Mouse (Mus musculus): ENCODE results near the gene Gsg1l. TPM values are rescaled to one million over a fixed set of nuclear protein-coding genes. Genes with fewer than 3 reads are reported as not detected.

The Gsg1l gene
- polyA plus RNA-seq, 1 experiment from 2014 or later, result 0.72 TPM

GRCm38 (mm10) chr7:125888373-125888772 is 193.8 kb downstream of the Gsg1l start:
- no peak for ATAC-seq (replicated peaks; ENCODE audit: low FRiP score, low read depth)
- no peak for TF ChIP-seq CTCF (IDR thresholded peaks at IDR 0.05; ENCODE audit: low read depth)
- WGBS, result 34% methylated on average over 12 of the region's 12 CpGs

GRCm38 (mm10) chr7:125887761-125888160 is 194.4 kb downstream of the Gsg1l start:
- ATAC-seq (replicated peaks; ENCODE audit: low FRiP score, low read depth), result no peak
- Histone ChIP-seq H3K27me3 (ENCODE audit: insufficient read depth, low read length) (no peaks in the 10 kb centered on the region), H3K36me3 (ENCODE audit: insufficient read depth, low read length) (no peaks in the 10 kb centered on the region), H3K4me2 (ENCODE audit: low read length) (no peak overlapping the region), H3K27ac (no peak overlapping the region), H3K9ac (ENCODE audit: low read depth, low read length) (no peak overlapping the region), H3K4me1 (replicated peaks; ENCODE audit: insufficient read depth, low read length) (no peaks in the 10 kb centered on the region), H3K9me3 (replicated peaks; ENCODE audit: low read length) (no peaks in the 10 kb centered on the region), H3K4me3 (replicated peaks; ENCODE audit: low read depth, low read length) (no peak overlapping the region)
- no peak for DNase-seq (ENCODE audit: low spot score)
- WGBS, result 72% methylated on average over 5 of the region's 5 CpGs
- no peak for TF ChIP-seq CTCF (IDR thresholded peaks at IDR 0.05; ENCODE audit: low read depth)

More at GRCm38 (mm10) chr7:125888373-125888772, 193.8 kb downstream of the Gsg1l start:
- no peak for DNase-seq (ENCODE audit: low spot score)
- H3K9ac ChIP-seq (ENCODE audit: low read depth, low read length), result no peak overlapping the region
- H3K27me3 ChIP-seq (ENCODE audit: insufficient read depth, low read length), result no peaks in the 10 kb centered on the region
- H3K4me3 ChIP-seq (replicated peaks; ENCODE audit: low read depth, low read length), result no peak overlapping the region
- no peak overlapping the region for H3K4me2 ChIP-seq (ENCODE audit: low read length)
- no peaks in the 10 kb centered on the region for H3K36me3 ChIP-seq (ENCODE audit: insufficient read depth, low read length)
- H3K9me3 ChIP-seq (replicated peaks; ENCODE audit: low read length), result no peaks in the 10 kb centered on the region
- no peak overlapping the region for H3K27ac ChIP-seq
- no peaks in the 10 kb centered on the region for H3K4me1 ChIP-seq (replicated peaks; ENCODE audit: insufficient read depth, low read length)

GRCm38 (mm10) chr7:125887124-125887523 is 195.1 kb downstream of the Gsg1l start:
- Histone ChIP-seq H3K4me2 (ENCODE audit: low read length) (no peak overlapping the region), H3K9ac (ENCODE audit: low read depth, low read length) (no peak overlapping the region), H3K36me3 (ENCODE audit: insufficient read depth, low read length) (no peaks in the 10 kb centered on the region), H3K27me3 (ENCODE audit: insufficient read depth, low read length) (no peaks in the 10 kb centered on the region), H3K27ac (no peak overlapping the region), H3K4me1 (replicated peaks; ENCODE audit: insufficient read depth, low read length) (no peaks in the 10 kb centered on the region), H3K9me3 (replicated peaks; ENCODE audit: low read length) (no peaks in the 10 kb centered on the region), H3K4me3 (replicated peaks; ENCODE audit: low read depth, low read length) (no peak overlapping the region)
- no peak for TF ChIP-seq CTCF (IDR thresholded peaks at IDR 0.05; ENCODE audit: low read depth)
- no peak for ATAC-seq (replicated peaks; ENCODE audit: low FRiP score, low read depth)
- no peak for DNase-seq (ENCODE audit: low spot score)
- WGBS, result 33% methylated on average over 4 of the region's 4 CpGs

GRCm38 (mm10) chr7:125886116-125886680 is 196.0 kb downstream of the Gsg1l start:
- 56% methylated on average over 4 of the region's 4 CpGs for WGBS
- H3K4me2 ChIP-seq (ENCODE audit: low read length), result no peak overlapping the region

GRCm38 (mm10) chr7:125883232-125883631 is 199.0 kb downstream of the Gsg1l start:
- WGBS, result 45% methylated on average over 2 of the region's 2 CpGs
- no peak for DNase-seq (ENCODE audit: low spot score)

More at GRCm38 (mm10) chr7:125886116-125886680, 196.0 kb downstream of the Gsg1l start:
- DNase-seq (ENCODE audit: low spot score) (no peak), ATAC-seq (replicated peaks; ENCODE audit: low FRiP score, low read depth) (no peak)
- TF ChIP-seq CTCF (IDR thresholded peaks at IDR 0.05; ENCODE audit: low read depth), result no peak
- no peaks in the 10 kb centered on the region for H3K4me1 ChIP-seq (replicated peaks; ENCODE audit: insufficient read depth, low read length)
- no peaks in the 10 kb centered on the region for H3K36me3 ChIP-seq (ENCODE audit: insufficient read depth, low read length)
- no peak overlapping the region for H3K4me3 ChIP-seq (replicated peaks; ENCODE audit: low read depth, low read length)
- H3K27ac ChIP-seq, result no peak overlapping the region
- H3K9me3 ChIP-seq (replicated peaks; ENCODE audit: low read length), result no peaks in the 10 kb centered on the region
- no peaks in the 10 kb centered on the region for H3K27me3 ChIP-seq (ENCODE audit: insufficient read depth, low read length)
- H3K9ac ChIP-seq (ENCODE audit: low read depth, low read length), result no peak overlapping the region

GRCm38 (mm10) chr7:125878040-125878439 is 204.2 kb downstream of the Gsg1l start:
- Histone ChIP-seq H3K4me1 (replicated peaks; ENCODE audit: insufficient read depth, low read length) (no peaks in the 10 kb centered on the region), H3K27ac (no peak overlapping the region), H3K9ac (ENCODE audit: low read depth, low read length) (no peak overlapping the region), H3K4me3 (replicated peaks; ENCODE audit: low read depth, low read length) (no peak overlapping the region), H3K36me3 (ENCODE audit: insufficient read depth, low read length) (no peaks in the 10 kb centered on the region), H3K9me3 (replicated peaks; ENCODE audit: low read length) (no peaks in the 10 kb centered on the region), H3K27me3 (ENCODE audit: insufficient read depth, low read length) (no peaks in the 10 kb centered on the region), H3K4me2 (ENCODE audit: low read length) (no peak overlapping the region)
- TF ChIP-seq CTCF (IDR thresholded peaks at IDR 0.05; ENCODE audit: low read depth), result no peak
- DNase-seq (ENCODE audit: low spot score), result no peak
- ATAC-seq (replicated peaks; ENCODE audit: low FRiP score, low read depth), result no peak
- 58% methylated on average over 4 of the region's 4 CpGs for WGBS

More at GRCm38 (mm10) chr7:125883232-125883631, 199.0 kb downstream of the Gsg1l start:
- H3K9ac ChIP-seq (ENCODE audit: low read depth, low read length), result no peak overlapping the region
- no peak for TF ChIP-seq CTCF (IDR thresholded peaks at IDR 0.05; ENCODE audit: low read depth)
- H3K9me3 ChIP-seq (replicated peaks; ENCODE audit: low read length), result no peaks in the 10 kb centered on the region
- H3K4me1 ChIP-seq (replicated peaks; ENCODE audit: insufficient read depth, low read length), result no peaks in the 10 kb centered on the region
- H3K27ac ChIP-seq, result no peak overlapping the region
- H3K4me2 ChIP-seq (ENCODE audit: low read length), result no peak overlapping the region
- no peak overlapping the region for H3K4me3 ChIP-seq (replicated peaks; ENCODE audit: low read depth, low read length)
- no peaks in the 10 kb centered on the region for H3K27me3 ChIP-seq (ENCODE audit: insufficient read depth, low read length)
- ATAC-seq (replicated peaks; ENCODE audit: low FRiP score, low read depth), result 0 out of 2 replicates have a peak, but pooled peaks have one; percentile 50
- no peaks in the 10 kb centered on the region for H3K36me3 ChIP-seq (ENCODE audit: insufficient read depth, low read length)
